Mouse (Mus musculus): ENCODE results near the gene Slc12a5. TPM values are rescaled to one million over a fixed set of nuclear protein-coding genes. Genes with fewer than 3 reads are reported as not detected.
A peak's percentile ranks its signal among the peaks of the same experiment; 100 is the strongest.

Gene Slc12a5
- total and polyA plus RNA-seq, 3 experiments, result 0.50 to 1.3 TPM; not detected in 1

DNA sequence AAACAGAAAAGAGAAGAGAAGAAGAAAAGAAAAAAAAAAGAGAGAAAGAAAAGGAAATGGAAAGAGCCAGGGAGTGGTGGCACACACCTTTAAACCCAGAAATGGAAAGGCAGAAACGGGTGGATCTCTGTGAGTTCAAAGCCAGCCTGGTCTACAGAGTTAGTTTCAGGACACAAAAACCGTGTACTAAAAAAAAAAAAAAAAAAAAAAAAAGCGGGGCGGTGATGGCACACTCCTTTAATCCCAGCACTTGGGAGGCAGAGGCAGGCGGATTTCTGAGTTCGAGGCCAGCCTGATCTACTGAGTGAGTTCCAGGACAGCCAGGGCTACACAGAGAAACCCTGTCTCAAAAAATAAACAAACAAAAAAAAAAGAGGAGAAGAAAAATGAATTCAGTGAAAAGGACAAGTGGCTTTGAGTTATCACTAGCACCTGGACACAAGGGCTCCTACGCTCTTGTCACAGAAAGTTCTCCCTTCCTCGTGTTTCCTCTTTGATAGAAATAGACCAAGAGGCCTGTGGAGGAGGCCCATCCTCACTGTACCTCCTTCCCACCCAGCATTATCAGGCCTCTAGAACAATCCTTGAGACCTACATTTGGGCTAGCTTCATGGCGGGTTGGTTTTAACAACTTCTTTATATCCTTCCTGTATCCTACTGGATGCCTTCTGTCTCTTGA is 47.7 kb upstream of the Slc12a5 start:
- Histone ChIP-seq H3K4me1 (ENCODE audit: control insufficient read depth in 1 of 2, insufficient read depth in 2 of 2, low read length in 2 of 2) (peaks cover 8 to 21% of the 10 kb centered on the region in 2 experiments), H3K36me3 (ENCODE audit: control insufficient read depth in 1 of 2, insufficient read depth in 2 of 2, low read length in 2 of 2) (peaks cover 0 to 14% of the 10 kb centered on the region in 2 experiments; a peak in 3 of 4 replicates), H3K4me3 (ENCODE audit: control insufficient read depth in 1 of 2, insufficient read depth in 1 of 2, low read depth in 2 of 2, low read length in 2 of 2) (peak overlapping the region; percentile 73 to 78), H3K9me3 (replicated peaks; ENCODE audit: insufficient read depth, low read length) (no peaks in the 10 kb centered on the region), H3K79me2 (ENCODE audit: control insufficient read depth, insufficient read depth, low read length, poor library complexity) (peaks cover 25% of the 10 kb centered on the region), H3K27ac (ENCODE audit: control insufficient read depth, low read depth, low read length) (peak overlapping the region; percentile 93), H3K9ac (ENCODE audit: control insufficient read depth, low read depth, low read length, poor library complexity, severe bottlenecking) (peak overlapping the region; percentile 82), H3K27me3 (ENCODE audit: control insufficient read depth in 1 of 2, insufficient read depth in 2 of 2, low read length in 2 of 2) (no peaks in the 10 kb centered on the region)
- TF ChIP-seq ZMIZ1 (IDR thresholded peaks at IDR 0.05; ENCODE audit: low read depth, low read length), result no peak
- no peak for TF ChIP-seq POLR2A (IDR thresholded peaks at IDR 0.05; ENCODE audit: control insufficient read depth in 1 of 2, insufficient read depth in 1 of 2, low read depth in 1 of 2, low read length in 2 of 2, poor library complexity in 1 of 2)
- TF ChIP-seq ZNF384 (IDR thresholded peaks at IDR 0.05; ENCODE audit: low read depth, low read length), result peak; percentile 80
- TF ChIP-seq GATA1 (IDR thresholded peaks at IDR 0.05; ENCODE audit: low read depth, low read length), result peak; percentile 20; the same call in 1 of the 2 replicates
- 0 out of 2 replicates have a peak, but pooled peaks have one; percentile 29 for TF ChIP-seq MYC (IDR thresholded peaks at IDR 0.05; ENCODE audit: low read depth, low read length)
- TF ChIP-seq TAL1 (IDR thresholded peaks at IDR 0.05; ENCODE audit: low read length), result peak; percentile 54
- TF ChIP-seq ETS1 (IDR thresholded peaks at IDR 0.05; ENCODE audit: low read depth, low read length), result no peak
- TF ChIP-seq MXI1 (IDR thresholded peaks at IDR 0.05; ENCODE audit: low read depth, low read length), result peak; percentile 36; the same call in 1 of the 2 replicates
- peak; percentile 24; the same call in 1 of the 2 replicates for TF ChIP-seq MAX (IDR thresholded peaks at IDR 0.05; ENCODE audit: low read length)
- peak in 1 of 2 experiments; percentile 33; a peak in 3 of 4 replicates for TF ChIP-seq EP300 (IDR thresholded peaks at IDR 0.05; ENCODE audit: low read depth in 1 of 2, low read length in 2 of 2)
- DNase-seq (ENCODE audit: low read depth, low spot score), result peak; percentile 74

DNA sequence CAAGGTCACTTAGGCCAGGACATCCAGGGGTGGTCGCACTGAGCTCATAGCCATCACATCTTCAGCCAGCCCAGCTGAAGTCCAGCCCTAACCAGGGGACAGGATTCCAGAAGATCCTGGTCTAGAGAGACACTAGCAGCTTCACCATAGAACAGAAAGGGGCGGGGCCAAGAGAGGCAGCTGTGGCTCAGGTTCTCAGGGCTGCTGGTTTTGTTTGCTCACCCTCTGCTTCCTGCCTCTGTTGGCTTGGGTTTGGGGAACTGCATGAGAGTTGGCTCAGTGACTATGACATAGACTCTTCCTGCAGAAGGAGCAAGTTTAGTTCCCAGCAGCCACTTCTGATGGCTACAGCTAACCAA is 47.2 kb upstream of the Slc12a5 start:
- peaks cover 8 to 21% of the 10 kb centered on the region in 2 experiments for H3K4me1 ChIP-seq (ENCODE audit: control insufficient read depth in 1 of 2, insufficient read depth in 2 of 2, low read length in 2 of 2)
- peak overlapping the region; percentile 93 for H3K27ac ChIP-seq (ENCODE audit: control insufficient read depth, low read depth, low read length)
- H3K36me3 ChIP-seq (ENCODE audit: control insufficient read depth in 1 of 2, insufficient read depth in 2 of 2, low read length in 2 of 2), result peaks cover 0 to 14% of the 10 kb centered on the region in 2 experiments; a peak in 2 of 4 replicates
- no peaks in the 10 kb centered on the region for H3K27me3 ChIP-seq (ENCODE audit: control insufficient read depth in 1 of 2, insufficient read depth in 2 of 2, low read length in 2 of 2)
- peak overlapping the region; percentile 21 for H3K9ac ChIP-seq (ENCODE audit: control insufficient read depth, low read depth, low read length, poor library complexity, severe bottlenecking)
- no peak; the same call in 1 of the 2 replicates for TF ChIP-seq ETS1 (IDR thresholded peaks at IDR 0.05; ENCODE audit: low read depth, low read length)
- TF ChIP-seq BHLHE40 (IDR thresholded peaks at IDR 0.05; ENCODE audit: borderline replicate concordance, low read depth, low read length), result no peak
- peak; percentile 30; the same call in 1 of the 2 replicates for TF ChIP-seq KAT2A (conservative IDR thresholded peaks at IDR 0.05; ENCODE audit: low read depth, low read length)
- 0 out of 2 replicates have a peak, but pooled peaks have one; percentile 9 for TF ChIP-seq ZMIZ1 (IDR thresholded peaks at IDR 0.05; ENCODE audit: low read depth, low read length)
- peak; percentile 58 for TF ChIP-seq SIN3A (IDR thresholded peaks at IDR 0.05; ENCODE audit: low read length)
- TF ChIP-seq MAZ (IDR thresholded peaks at IDR 0.05; ENCODE audit: low read depth, low read length), result 0 out of 2 replicates have a peak, but pooled peaks have one; percentile 10
- 0 out of 2 replicates have a peak, but pooled peaks have one; percentile 49 for TF ChIP-seq MXI1 (IDR thresholded peaks at IDR 0.05; ENCODE audit: low read depth, low read length)
- peak; percentile 50; the same call in 1 of the 2 replicates for TF ChIP-seq ELF1 (IDR thresholded peaks at IDR 0.05; ENCODE audit: low read depth, low read length)
- peak; percentile 19; the same call in 1 of the 2 replicates for TF ChIP-seq TCF12 (IDR thresholded peaks at IDR 0.05; ENCODE audit: low read depth, low read length)
- no peak for TF ChIP-seq RAD21 (IDR thresholded peaks at IDR 0.05; ENCODE audit: low read depth, low read length)
- DNase-seq (ENCODE audit: low read depth, low spot score), result peak; percentile 92
- H3K9me3 ChIP-seq (replicated peaks; ENCODE audit: insufficient read depth, low read length), result no peaks in the 10 kb centered on the region
- peak overlapping the region in 1 of 2 experiments; percentile 24; a peak in 1 of 4 replicates for H3K4me3 ChIP-seq (ENCODE audit: control insufficient read depth in 1 of 2, insufficient read depth in 1 of 2, low read depth in 2 of 2, low read length in 2 of 2)
- H3K79me2 ChIP-seq (ENCODE audit: control insufficient read depth, insufficient read depth, low read length, poor library complexity), result peaks cover 25% of the 10 kb centered on the region

Measured in MEL (cell line).